Mouse (Mus musculus): Measurements from ENCODE around the gene Baz1b. TPM values are rescaled to one million over a fixed set of nuclear protein-coding genes. Genes with fewer than 3 reads are reported as not detected.

The Baz1b gene
- 35.3 and 37.0 TPM in 2 replicates for polyA plus RNA-seq (2014; fragmentation: Nextera tagmentation; extraction: Ambion mirVana)

- H3K9me3 ChIP-seq (ENCODE audit: control insufficient read depth, low read length), result no peaks in the 10 kb centered on the region
- WGBS, result under 1% methylated on average over 57 of the region's 57 CpGs
- H3K4me3 ChIP-seq (replicated peaks; ENCODE audit: low read length), result peak within 1 kb of the TSS; percentile 82
- H3K4me2 ChIP-seq (replicated peaks), result peak within 1 kb of the TSS; percentile 62
- peak; percentile 96 for ATAC-seq (ENCODE audit: low FRiP score)
- H3K4me1 ChIP-seq (replicated peaks; ENCODE audit: control insufficient read depth, insufficient read depth, low read length), result peaks cover 27% of the 10 kb centered on the region
- H3K27me3 ChIP-seq (ENCODE audit: control insufficient read depth, insufficient read depth, low read length), result no peaks in the 10 kb centered on the region
- peak; percentile 98 for DNase-seq (ENCODE audit: low spot score)
- peaks cover 18% of the 10 kb centered on the region for H3K36me3 ChIP-seq (replicated peaks; ENCODE audit: control insufficient read depth, insufficient read depth)
- H3K27ac ChIP-seq, result peak within 1 kb of the TSS; percentile 93
- H3K9ac ChIP-seq, result peak within 1 kb of the TSS; percentile 90
Observed at GRCm38 (mm10) chr5:135186621-135187348, at the start of gene Baz1b. Gene Baz1b, plus strand, starts transcription at chr5:135187264.

- DNase-seq (ENCODE audit: low spot score) (no peak), ATAC-seq (ENCODE audit: low FRiP score) (no peak)
Observed at GRCm38 (mm10) chr5:135139881-135140280, 47.2 kb upstream of the Baz1b start.

DNA sequence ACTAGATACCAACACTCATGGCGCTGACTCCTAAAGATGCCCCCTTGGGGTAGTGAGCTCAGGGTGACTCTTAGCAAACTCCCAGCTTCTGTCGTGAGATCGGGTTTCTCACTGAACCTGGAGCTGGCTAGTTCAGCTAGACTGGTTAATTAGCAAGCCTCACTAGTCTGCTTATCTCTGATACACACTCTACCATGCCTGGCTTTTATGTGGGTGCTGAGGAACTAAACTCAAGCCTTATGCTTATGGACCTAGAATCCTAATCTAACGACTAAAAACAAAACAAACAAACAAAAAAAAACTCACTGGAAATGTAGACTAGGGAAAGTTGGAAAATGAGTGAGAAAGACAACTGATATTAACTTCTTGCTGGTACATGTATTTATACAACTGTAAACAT, 42.6 kb upstream of the Baz1b start:
- Histone ChIP-seq H3K4me3 (replicated peaks; ENCODE audit: low read length) (no peak overlapping the region), H3K9me3 (ENCODE audit: control insufficient read depth, low read length) (no peaks in the 10 kb centered on the region), H3K27ac (no peak overlapping the region), H3K27me3 (ENCODE audit: control insufficient read depth, insufficient read depth, low read length) (no peaks in the 10 kb centered on the region), H3K4me1 (replicated peaks; ENCODE audit: control insufficient read depth, insufficient read depth, low read length) (peaks cover 8% of the 10 kb centered on the region), H3K9ac (no peak overlapping the region), H3K36me3 (replicated peaks; ENCODE audit: control insufficient read depth, insufficient read depth) (no peaks in the 10 kb centered on the region), H3K4me2 (replicated peaks) (no peak overlapping the region)
- no peak for ATAC-seq (ENCODE audit: low FRiP score)
- 66% methylated on average over 4 of the region's 4 CpGs for WGBS
- DNase-seq (ENCODE audit: low spot score), result no peak

More at GRCm38 (mm10) chr5:135139881-135140280, 47.2 kb upstream of the Baz1b start:
- H3K4me3 ChIP-seq (replicated peaks; ENCODE audit: low read length), result no peak overlapping the region
- H3K4me1 ChIP-seq (replicated peaks; ENCODE audit: control insufficient read depth, insufficient read depth, low read length), result no peaks in the 10 kb centered on the region
- H3K4me2 ChIP-seq (replicated peaks), result no peak overlapping the region
- no peaks in the 10 kb centered on the region for H3K36me3 ChIP-seq (replicated peaks; ENCODE audit: control insufficient read depth, insufficient read depth)
- H3K27ac ChIP-seq, result no peak overlapping the region
- H3K27me3 ChIP-seq (ENCODE audit: control insufficient read depth, insufficient read depth, low read length), result peaks cover 3% of the 10 kb centered on the region; the same call in 1 of the 2 replicates
- H3K9ac ChIP-seq, result no peak overlapping the region
- WGBS, result 74% methylated on average over 2 of the region's 2 CpGs
- H3K9me3 ChIP-seq (ENCODE audit: control insufficient read depth, low read length), result no peaks in the 10 kb centered on the region

GRCm38 (mm10) chr5:135145532-135145931, 41.5 kb upstream of the Baz1b start:
- no peaks in the 10 kb centered on the region for H3K27me3 ChIP-seq (ENCODE audit: control insufficient read depth, insufficient read depth, low read length)
- H3K4me1 ChIP-seq (replicated peaks; ENCODE audit: control insufficient read depth, insufficient read depth, low read length), result peaks cover 15% of the 10 kb centered on the region
- DNase-seq (ENCODE audit: low spot score), result no peak
- ATAC-seq (ENCODE audit: low FRiP score), result no peak
- H3K27ac ChIP-seq, result no peak overlapping the region
- WGBS, result 87% methylated on average over 3 of the region's 3 CpGs
- no peaks in the 10 kb centered on the region for H3K9me3 ChIP-seq (ENCODE audit: control insufficient read depth, low read length)
- no peak overlapping the region for H3K9ac ChIP-seq
- no peak overlapping the region for H3K4me3 ChIP-seq (replicated peaks; ENCODE audit: low read length)
- H3K36me3 ChIP-seq (replicated peaks; ENCODE audit: control insufficient read depth, insufficient read depth), result no peaks in the 10 kb centered on the region
- H3K4me2 ChIP-seq (replicated peaks), result no peak overlapping the region

GRCm38 (mm10) chr5:135145955-135146354, 41.1 kb upstream of the Baz1b start:
- Histone ChIP-seq H3K36me3 (replicated peaks; ENCODE audit: control insufficient read depth, insufficient read depth) (no peaks in the 10 kb centered on the region), H3K27me3 (ENCODE audit: control insufficient read depth, insufficient read depth, low read length) (no peaks in the 10 kb centered on the region), H3K27ac (no peak overlapping the region), H3K4me1 (replicated peaks; ENCODE audit: control insufficient read depth, insufficient read depth, low read length) (peaks cover 15% of the 10 kb centered on the region), H3K9ac (no peak overlapping the region), H3K9me3 (ENCODE audit: control insufficient read depth, low read length) (no peaks in the 10 kb centered on the region), H3K4me3 (replicated peaks; ENCODE audit: low read length) (no peak overlapping the region), H3K4me2 (replicated peaks) (no peak overlapping the region)
- DNase-seq (ENCODE audit: low spot score), result no peak
- ATAC-seq (ENCODE audit: low FRiP score), result no peak

DNA sequence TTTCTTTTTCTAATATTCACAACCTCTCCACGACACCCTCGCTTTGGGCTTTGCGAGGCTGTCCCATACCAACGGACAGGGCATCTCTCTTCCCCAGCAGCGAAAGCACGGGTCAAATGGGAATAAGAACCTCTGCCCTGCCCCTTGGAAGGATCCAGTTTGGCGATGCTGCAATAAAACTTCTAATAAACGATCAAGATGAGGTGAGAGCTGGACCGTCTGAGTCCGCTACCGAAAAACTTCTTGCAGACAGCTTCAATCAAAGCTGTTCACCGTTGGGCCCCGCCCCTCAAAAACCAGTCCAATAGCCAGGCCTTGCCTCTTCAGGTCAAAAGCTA, 38.4 kb upstream of the Baz1b start:
- H3K4me3 ChIP-seq (replicated peaks; ENCODE audit: low read length), result peak overlapping the region; percentile 80
- H3K27ac ChIP-seq, result no peak overlapping the region
- WGBS, result 2% methylated on average over 13 of the region's 13 CpGs
- H3K27me3 ChIP-seq (ENCODE audit: control insufficient read depth, insufficient read depth, low read length), result no peaks in the 10 kb centered on the region
- H3K4me1 ChIP-seq (replicated peaks; ENCODE audit: control insufficient read depth, insufficient read depth, low read length), result peaks cover 15% of the 10 kb centered on the region
- ATAC-seq (ENCODE audit: low FRiP score) (no peak), DNase-seq (ENCODE audit: low spot score) (no peak)
- no peaks in the 10 kb centered on the region for H3K9me3 ChIP-seq (ENCODE audit: control insufficient read depth, low read length)
- peak overlapping the region; percentile 79 for H3K4me2 ChIP-seq (replicated peaks)
- H3K36me3 ChIP-seq (replicated peaks; ENCODE audit: control insufficient read depth, insufficient read depth), result no peaks in the 10 kb centered on the region
- H3K9ac ChIP-seq, result peak overlapping the region; percentile 79

- peak within 1 kb of the TSS; percentile 79 for H3K9ac ChIP-seq
- H3K4me3 ChIP-seq (replicated peaks; ENCODE audit: low read length), result peak within 1 kb of the TSS; percentile 80
- H3K4me1 ChIP-seq (replicated peaks; ENCODE audit: control insufficient read depth, insufficient read depth, low read length), result peaks cover 15% of the 10 kb centered on the region
- DNase-seq (ENCODE audit: low spot score) (peak; percentile 93), ATAC-seq (ENCODE audit: low FRiP score) (peak; percentile 98)
- H3K36me3 ChIP-seq (replicated peaks; ENCODE audit: control insufficient read depth, insufficient read depth), result peaks cover 3% of the 10 kb centered on the region; the same call in 1 of the 2 replicates
- WGBS, result 0% methylated on average over 63 of the region's 63 CpGs
- no peaks in the 10 kb centered on the region for H3K27me3 ChIP-seq (ENCODE audit: control insufficient read depth, insufficient read depth, low read length)
- no peaks in the 10 kb centered on the region for H3K9me3 ChIP-seq (ENCODE audit: control insufficient read depth, low read length)
- H3K4me2 ChIP-seq (replicated peaks), result peak within 1 kb of the TSS; percentile 79
- H3K27ac ChIP-seq, result peak within 1 kb of the TSS; percentile 60
Observed at GRCm38 (mm10) chr5:135149053-135149819, 37.8 kb upstream of the Baz1b start, which contains the start of gene Tbl2. Gene Tbl2, plus strand, starts transcription at chr5:135149657.

DNA sequence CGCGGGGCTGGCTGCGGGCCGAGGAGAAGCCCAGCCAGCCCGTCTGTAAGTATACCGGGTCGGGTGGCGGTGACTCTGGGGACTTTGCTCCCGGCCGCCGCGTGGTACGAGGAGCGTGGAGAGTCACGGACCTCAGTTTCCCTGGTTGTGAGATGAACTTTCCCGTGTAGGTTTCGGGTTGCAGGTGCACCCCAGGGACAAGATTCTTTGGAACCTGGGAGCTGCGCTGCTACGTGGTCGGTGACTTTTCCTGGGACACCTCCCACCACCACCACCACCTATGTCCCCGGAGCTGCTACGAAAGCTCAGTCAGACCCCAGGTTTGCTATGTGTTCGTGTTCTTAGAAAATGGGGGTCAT, 37.3 kb upstream of the Baz1b start:
- H3K4me3 ChIP-seq (replicated peaks; ENCODE audit: low read length), result peak overlapping the region; percentile 80
- H3K9ac ChIP-seq, result peak overlapping the region; percentile 79
- no peaks in the 10 kb centered on the region for H3K9me3 ChIP-seq (ENCODE audit: control insufficient read depth, low read length)
- WGBS, result 0% methylated on average over 23 of the region's 23 CpGs
- no peak for DNase-seq (ENCODE audit: low spot score)
- peak overlapping the region; percentile 60; the same call in 1 of the 2 replicates for H3K27ac ChIP-seq
- peaks cover 9% of the 10 kb centered on the region for H3K36me3 ChIP-seq (replicated peaks; ENCODE audit: control insufficient read depth, insufficient read depth)
- ATAC-seq (ENCODE audit: low FRiP score), result no peak
- H3K4me2 ChIP-seq (replicated peaks), result peak overlapping the region; percentile 79
- peaks cover 15% of the 10 kb centered on the region for H3K4me1 ChIP-seq (replicated peaks; ENCODE audit: control insufficient read depth, insufficient read depth, low read length)
- no peaks in the 10 kb centered on the region for H3K27me3 ChIP-seq (ENCODE audit: control insufficient read depth, insufficient read depth, low read length)

DNA sequence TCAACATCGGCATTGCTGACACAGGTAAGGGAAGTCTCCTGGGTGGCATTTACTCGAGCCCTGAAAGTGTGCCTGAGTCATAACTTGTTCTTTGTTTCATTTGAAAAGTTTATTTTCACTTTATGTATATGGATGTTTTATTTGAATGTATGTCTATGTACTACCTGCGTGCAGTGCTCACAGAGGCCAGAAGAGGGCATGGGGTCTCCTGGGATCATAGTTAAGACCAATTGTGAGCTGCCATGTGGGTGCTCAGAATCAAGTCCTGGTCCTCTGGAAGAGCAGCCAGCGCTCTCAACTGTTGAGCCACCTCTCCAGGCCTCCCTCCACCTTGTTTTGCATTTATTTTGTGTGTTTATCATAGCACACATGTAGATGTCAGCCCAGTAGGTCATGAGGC, 30.6 kb upstream of the Baz1b start:
- no peak overlapping the region for H3K4me3 ChIP-seq (replicated peaks; ENCODE audit: low read length)
- ATAC-seq (ENCODE audit: low FRiP score), result no peak
- WGBS, result over 99% methylated on average over 4 of the region's 4 CpGs
- H3K27me3 ChIP-seq (ENCODE audit: control insufficient read depth, insufficient read depth, low read length), result no peaks in the 10 kb centered on the region
- H3K9me3 ChIP-seq (ENCODE audit: control insufficient read depth, low read length), result no peaks in the 10 kb centered on the region
- DNase-seq (ENCODE audit: low spot score), result no peak
- H3K4me2 ChIP-seq (replicated peaks), result no peak overlapping the region
- peaks cover 73% of the 10 kb centered on the region for H3K36me3 ChIP-seq (replicated peaks; ENCODE audit: control insufficient read depth, insufficient read depth)
- no peak overlapping the region for H3K9ac ChIP-seq
- no peaks in the 10 kb centered on the region for H3K4me1 ChIP-seq (replicated peaks; ENCODE audit: control insufficient read depth, insufficient read depth, low read length)
- no peak overlapping the region for H3K27ac ChIP-seq
